Mouse (Mus musculus): ENCODE measurements around the gene Ulk1. TPM values are rescaled to one million over a fixed set of nuclear protein-coding genes. Genes with fewer than 3 reads are reported as not detected.
A peak's percentile ranks its signal among the peaks of the same experiment; 100 is the strongest.
"Not testable (repeated sequence)": the region's sequence is repeated elsewhere in the genome, so short reads cannot be mapped to it uniquely, and the experiment has no call there.

Ulk1 gene
- polyA plus RNA-seq, 1 experiment from 2014 or later: 17.4 TPM

DNA sequence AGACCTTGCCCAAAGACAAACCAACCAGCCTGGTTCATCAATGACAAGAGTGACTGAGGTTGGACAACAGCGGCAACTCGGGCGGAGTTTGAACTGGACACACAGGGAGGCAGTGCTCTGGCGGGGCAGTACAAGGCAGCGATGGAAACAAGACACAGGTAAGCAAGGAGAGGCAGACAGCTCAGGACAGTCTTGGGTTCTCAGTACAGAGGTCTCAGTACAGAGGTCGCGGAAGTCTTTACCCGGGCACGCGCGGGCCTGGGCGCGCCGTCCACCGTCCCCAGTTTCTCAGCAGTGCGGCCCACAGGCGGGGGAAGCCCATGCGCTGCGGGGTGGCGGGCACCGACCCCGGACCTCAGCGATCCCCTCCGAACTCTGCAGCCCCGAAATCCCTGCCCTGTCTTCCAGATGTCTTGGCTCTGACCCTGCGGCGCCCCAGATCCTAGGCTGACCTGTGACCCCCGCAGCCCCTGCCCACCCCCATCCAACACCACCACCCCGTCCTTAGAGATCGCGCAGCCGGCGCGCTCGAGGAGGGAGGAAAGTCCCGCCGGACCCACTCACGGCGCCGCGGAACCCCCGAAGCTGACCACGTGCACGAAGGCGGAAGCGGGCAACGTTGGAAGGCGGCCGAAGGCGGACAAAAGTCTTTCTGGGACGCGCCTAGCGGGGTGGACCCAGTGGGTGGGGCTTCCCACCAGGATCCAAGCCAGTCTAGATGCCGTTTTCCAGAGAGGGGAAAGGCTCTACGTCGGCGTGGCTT, 29.7 kb downstream of the Ulk1 start, which contains the start of gene Pus1:
Gene Pus1, minus strand, starts transcription at position 662 of the 763 bp plus-strand sequence.
- ATAC-seq (ENCODE audit: insufficient number of reproducible peaks, low FRiP score): peak; percentile 87
- H3K36me3 ChIP-seq: peaks cover 39% of the 10 kb centered on the region
- H3K4me2 ChIP-seq: peak within 1 kb of the TSS; percentile 98
- WGBS: under 1% methylated on average over 57 of the region's 57 CpGs
- peak within 1 kb of the TSS; percentile 98 for H3K4me3 ChIP-seq
- peak within 1 kb of the TSS; percentile 56 for H3K27ac ChIP-seq (ENCODE audit: poor library complexity, severe bottlenecking)
- peaks cover 16% of the 10 kb centered on the region for H3K4me1 ChIP-seq (replicated peaks)
- H3K27me3 ChIP-seq (replicated peaks): no peaks in the 10 kb centered on the region
- peak within 1 kb of the TSS; percentile 95 for H3K9ac ChIP-seq
- no peaks in the 10 kb centered on the region for H3K9me3 ChIP-seq (replicated peaks)

DNA sequence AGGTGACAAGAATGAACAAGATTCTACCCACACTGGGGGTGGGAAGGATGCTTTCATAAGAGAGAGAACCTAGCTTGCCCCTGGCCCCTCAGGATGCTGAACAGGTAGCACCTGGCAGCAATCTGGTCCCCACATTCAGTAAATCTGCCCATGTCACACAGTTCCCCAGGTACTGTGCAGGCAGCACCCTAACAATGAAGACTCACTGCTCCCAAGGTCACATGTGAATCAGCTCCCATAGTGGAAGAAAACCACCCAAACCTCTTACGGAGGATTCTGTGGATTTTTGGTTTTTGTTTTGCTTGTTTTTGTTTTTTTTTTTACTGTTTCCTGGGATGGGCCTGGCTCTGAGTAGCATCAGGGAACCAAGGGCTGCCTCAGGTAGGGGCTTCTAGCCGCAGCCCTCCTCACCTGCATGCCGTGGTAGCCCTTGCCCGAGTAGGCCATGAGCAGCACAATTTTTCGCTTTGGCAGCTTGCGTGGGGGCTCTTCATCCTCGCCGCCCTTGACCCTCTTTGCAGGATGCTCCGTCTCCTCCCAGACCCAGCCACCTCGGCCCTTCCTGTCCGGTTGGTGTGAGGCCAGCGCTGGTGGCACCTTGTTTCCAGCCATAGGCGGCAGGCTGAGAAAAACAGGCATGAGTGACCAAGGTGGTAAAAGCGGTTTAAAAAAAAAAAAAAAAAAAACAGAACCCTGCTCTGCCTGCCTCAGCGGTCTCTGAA, 30.5 kb downstream of the Ulk1 start:
- Histone ChIP-seq H3K27ac (ENCODE audit: poor library complexity, severe bottlenecking) (no peak overlapping the region), H3K4me1 (replicated peaks) (peaks cover 16% of the 10 kb centered on the region), H3K4me3 (peak overlapping the region; percentile 98), H3K27me3 (replicated peaks) (no peaks in the 10 kb centered on the region), H3K9me3 (replicated peaks) (no peaks in the 10 kb centered on the region), H3K36me3 (peaks cover 42% of the 10 kb centered on the region), H3K9ac (peak overlapping the region; percentile 95), H3K4me2 (peak overlapping the region; percentile 98)
- 17% methylated on average over 15 of the region's 15 CpGs for WGBS
- ATAC-seq (ENCODE audit: insufficient number of reproducible peaks, low FRiP score): no peak

DNA sequence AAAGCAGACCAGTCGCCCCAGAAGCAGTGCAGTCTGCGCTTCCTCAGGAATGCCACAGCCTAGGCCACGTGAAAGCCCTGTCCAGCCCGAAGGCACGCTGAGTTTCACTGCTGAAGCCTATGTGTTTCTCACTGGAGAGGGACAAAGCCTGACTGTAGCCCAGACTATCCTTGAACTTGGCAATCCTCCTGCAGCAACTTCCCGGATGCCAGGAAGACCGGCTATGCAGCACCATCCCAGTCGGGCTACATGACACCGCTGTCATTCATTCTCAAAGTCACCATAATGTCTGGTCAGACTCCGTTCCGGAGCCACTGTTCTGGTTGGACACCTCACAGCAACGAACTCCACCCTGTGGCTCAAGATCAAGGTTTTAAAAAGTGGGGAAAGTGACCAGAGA, 31.6 kb downstream of the Ulk1 start:
- no peak overlapping the region for H3K4me2 ChIP-seq
- ATAC-seq (ENCODE audit: insufficient number of reproducible peaks, low FRiP score): no peak
- H3K4me1 ChIP-seq (replicated peaks): peaks cover 16% of the 10 kb centered on the region
- H3K27ac ChIP-seq (ENCODE audit: poor library complexity, severe bottlenecking): no peak overlapping the region
- no peaks in the 10 kb centered on the region for H3K9me3 ChIP-seq (replicated peaks)
- WGBS: 91% methylated on average over 12 of the region's 12 CpGs
- H3K36me3 ChIP-seq: peaks cover 53% of the 10 kb centered on the region
- no peaks in the 10 kb centered on the region for H3K27me3 ChIP-seq (replicated peaks)
- no peak overlapping the region for H3K4me3 ChIP-seq
- no peak overlapping the region for H3K9ac ChIP-seq

DNA sequence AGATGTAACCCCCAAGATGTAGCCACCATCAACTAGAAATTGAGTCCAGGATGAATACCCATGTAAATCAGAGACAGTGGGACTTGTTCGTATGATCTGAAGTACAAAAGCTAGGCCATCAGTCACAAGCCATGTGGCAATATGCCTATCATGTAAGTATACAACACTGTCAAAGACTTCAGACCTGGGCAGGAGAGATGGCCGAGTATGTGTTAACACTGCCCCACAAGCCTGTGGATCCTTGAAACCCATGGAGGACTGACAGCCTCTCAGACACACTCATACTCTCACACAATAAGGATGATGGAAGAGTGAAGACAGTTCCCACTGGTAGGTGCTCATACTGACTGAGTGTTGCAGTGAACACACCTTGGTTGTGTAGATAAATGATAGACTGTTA, 33.8 kb downstream of the Ulk1 start:
- Histone ChIP-seq H3K27me3 (replicated peaks) (no peaks in the 10 kb centered on the region), H3K27ac (ENCODE audit: poor library complexity, severe bottlenecking) (no peak overlapping the region), H3K4me1 (replicated peaks) (peaks cover 15% of the 10 kb centered on the region), H3K9me3 (replicated peaks) (no peaks in the 10 kb centered on the region), H3K4me2 (no peak overlapping the region), H3K9ac (no peak overlapping the region), H3K36me3 (peaks cover 58% of the 10 kb centered on the region), H3K4me3 (no peak overlapping the region)
- 82% methylated on average over 2 of the region's 2 CpGs for WGBS
- ATAC-seq (ENCODE audit: insufficient number of reproducible peaks, low FRiP score): no peak

DNA sequence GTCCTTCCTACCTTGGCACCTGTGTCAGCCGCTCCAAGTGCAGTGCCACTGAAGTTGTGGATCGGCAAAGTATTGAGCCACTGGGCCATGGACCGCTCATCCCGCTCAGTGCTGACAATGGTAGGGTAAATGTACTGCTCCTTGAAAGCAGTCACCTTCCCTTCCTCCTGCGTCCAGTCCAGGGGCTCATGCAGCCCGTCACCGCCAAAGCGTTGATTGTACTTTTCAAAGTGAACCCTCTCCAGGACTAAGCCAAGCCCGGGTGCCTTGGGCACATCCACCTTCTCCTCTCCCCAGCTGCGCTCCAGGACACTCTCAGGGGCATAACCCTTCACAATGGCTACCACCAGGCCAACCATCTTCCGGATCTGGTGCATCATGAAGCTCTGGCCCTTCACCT, 35.4 kb downstream of the Ulk1 start:
- no peak overlapping the region for H3K4me3 ChIP-seq
- WGBS: 91% methylated on average over 11 of the region's 11 CpGs
- no peak overlapping the region for H3K4me2 ChIP-seq
- no peaks in the 10 kb centered on the region for H3K27me3 ChIP-seq (replicated peaks)
- H3K36me3 ChIP-seq: peaks cover 58% of the 10 kb centered on the region
- H3K9ac ChIP-seq: no peak overlapping the region
- peaks cover 8% of the 10 kb centered on the region for H3K4me1 ChIP-seq (replicated peaks)
- H3K27ac ChIP-seq (ENCODE audit: poor library complexity, severe bottlenecking): no peak overlapping the region
- ATAC-seq (ENCODE audit: insufficient number of reproducible peaks, low FRiP score): no peak
- H3K9me3 ChIP-seq (replicated peaks): no peaks in the 10 kb centered on the region

DNA sequence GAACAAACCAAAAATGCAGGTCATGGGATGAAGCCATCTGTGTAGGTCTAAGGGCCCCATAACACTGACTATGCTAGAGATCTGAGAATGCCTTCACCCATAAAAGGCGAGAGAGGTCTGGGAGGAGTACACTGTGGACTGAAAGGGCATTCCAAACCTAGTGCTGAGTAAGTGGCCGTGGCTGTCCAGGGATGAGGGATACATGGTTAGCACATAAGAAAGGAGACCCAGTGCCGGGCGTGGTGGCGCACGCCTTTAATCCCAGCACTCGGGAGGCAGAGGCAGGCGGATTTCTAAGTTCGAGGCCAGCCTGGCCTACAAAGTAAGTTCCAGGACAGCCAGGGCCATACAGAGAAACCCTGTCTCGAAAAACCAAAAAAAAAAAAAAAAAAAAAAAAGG, 37.0 kb downstream of the Ulk1 start:
- H3K4me2 ChIP-seq; H3K27me3 ChIP-seq (replicated peaks); H3K27ac ChIP-seq (ENCODE audit: poor library complexity, severe bottlenecking); H3K9me3 ChIP-seq (replicated peaks); H3K4me3 ChIP-seq; ATAC-seq (ENCODE audit: insufficient number of reproducible peaks, low FRiP score); H3K9ac ChIP-seq: not testable (repeated sequence)
- Histone ChIP-seq H3K4me1 (replicated peaks) (peaks cover 17% of the 10 kb centered on the region), H3K36me3 (peaks cover 52% of the 10 kb centered on the region)
- WGBS: 88% methylated on average over 10 of the region's 10 CpGs

DNA sequence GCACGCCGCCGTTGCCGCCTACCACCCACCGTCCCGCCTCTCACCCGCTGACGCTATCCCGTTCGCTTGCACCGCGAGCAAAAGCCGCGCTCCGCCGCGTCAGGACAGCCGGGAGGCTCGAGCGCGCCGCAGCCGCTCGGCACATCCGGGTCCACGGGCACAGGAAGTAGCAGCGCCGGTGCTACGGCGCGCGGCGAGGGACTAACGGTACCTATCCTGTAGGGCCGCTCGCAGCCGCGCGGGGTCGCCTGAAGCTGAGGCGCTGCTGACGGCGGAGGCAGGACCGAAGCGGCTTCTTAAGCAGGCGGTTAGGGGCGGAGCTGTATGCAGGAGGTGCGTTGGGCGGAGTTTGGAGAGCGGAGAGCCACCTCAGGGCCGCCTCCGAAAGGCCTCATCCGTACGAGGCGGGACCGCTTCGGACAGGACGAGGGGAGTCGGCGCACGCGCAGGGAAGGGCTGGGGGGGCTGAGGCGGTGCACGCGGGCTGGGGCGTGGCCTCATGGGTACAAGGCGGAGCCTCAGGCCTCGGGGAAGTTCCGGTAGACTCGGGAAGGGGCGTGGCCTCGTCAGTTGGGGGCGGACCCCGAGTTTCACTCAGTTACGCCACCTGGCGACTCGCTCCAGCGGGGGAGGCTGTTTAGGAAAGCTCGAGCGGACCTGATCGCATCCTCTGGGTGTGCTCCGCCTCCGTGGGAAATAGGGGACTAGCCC, 39.3 kb downstream of the Ulk1 start, which contains the start of gene Ep400:
Gene Ep400, minus strand, starts transcription at position 270 of the 711 bp plus-strand sequence.
- Histone ChIP-seq H3K9me3 (replicated peaks) (no peaks in the 10 kb centered on the region), H3K4me3 (peak within 1 kb of the TSS; percentile 82), H3K4me1 (replicated peaks) (peaks cover 22% of the 10 kb centered on the region), H3K36me3 (peaks cover 29% of the 10 kb centered on the region), H3K27me3 (replicated peaks) (no peaks in the 10 kb centered on the region), H3K27ac (ENCODE audit: poor library complexity, severe bottlenecking) (peak within 1 kb of the TSS; percentile 96), H3K9ac (peak within 1 kb of the TSS; percentile 88), H3K4me2 (peak within 1 kb of the TSS; percentile 75)
- ATAC-seq (ENCODE audit: insufficient number of reproducible peaks, low FRiP score): peak; percentile 96
- WGBS: 0% methylated on average over 83 of the region's 83 CpGs

DNA sequence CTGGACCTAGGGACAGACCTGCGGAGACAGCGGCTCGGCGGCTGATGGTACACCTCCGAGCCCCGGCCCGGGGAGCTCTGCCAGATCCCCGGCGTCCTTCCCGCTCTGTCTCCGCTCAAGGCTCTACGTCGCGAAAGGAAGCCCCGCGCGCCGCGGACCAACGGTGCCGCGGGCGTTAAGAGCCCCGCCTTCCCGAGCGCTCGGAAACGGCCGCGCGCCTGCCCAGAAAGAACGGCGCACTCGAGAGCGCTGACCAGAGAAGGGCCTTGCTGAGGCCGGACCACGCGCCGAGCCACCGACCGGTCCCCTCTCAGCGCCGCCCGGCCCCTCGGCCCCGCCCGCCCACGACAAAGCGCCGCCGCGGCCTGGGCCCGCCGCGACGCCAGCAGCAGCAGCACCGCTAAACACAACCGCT, 39.9 kb downstream of the Ulk1 start:
- peaks cover 23% of the 10 kb centered on the region for H3K36me3 ChIP-seq
- under 1% methylated on average over 56 of the region's 58 CpGs for WGBS
- ATAC-seq (ENCODE audit: insufficient number of reproducible peaks, low FRiP score): peak; percentile 55

DNA sequence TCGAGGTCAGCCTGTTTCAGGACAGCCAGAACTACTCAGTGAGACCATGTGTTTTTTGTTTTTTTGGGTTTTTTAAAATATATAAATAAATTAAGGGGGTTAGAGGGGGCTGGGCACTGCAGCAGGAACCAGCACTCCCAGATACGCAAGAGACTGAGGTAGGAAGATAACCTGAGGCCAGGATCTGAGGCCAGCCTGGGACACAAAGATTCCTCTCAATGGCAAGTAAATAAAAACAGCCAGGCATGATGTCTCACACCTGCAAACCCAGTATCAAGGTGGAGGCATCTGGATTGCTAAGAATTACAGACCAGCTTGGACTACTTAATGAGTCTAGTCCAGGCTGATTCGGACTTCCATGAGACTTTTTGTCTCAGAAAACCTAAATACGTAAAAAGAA, 40.6 kb downstream of the Ulk1 start:
- Histone ChIP-seq H3K27me3 (replicated peaks) (no peaks in the 10 kb centered on the region), H3K36me3 (peaks cover 15% of the 10 kb centered on the region), H3K4me3 (peak overlapping the region; percentile 82), H3K4me1 (replicated peaks) (peaks cover 22% of the 10 kb centered on the region), H3K9ac (peak overlapping the region; percentile 88), H3K27ac (ENCODE audit: poor library complexity, severe bottlenecking) (no peak overlapping the region), H3K4me2 (peak overlapping the region; percentile 75), H3K9me3 (replicated peaks) (no peaks in the 10 kb centered on the region)
- WGBS: 50% methylated on average over 4 of the region's 4 CpGs
- no peak for ATAC-seq (ENCODE audit: insufficient number of reproducible peaks, low FRiP score)

More for the DNA sequence above, 39.9 kb downstream of the Ulk1 start:
- no peaks in the 10 kb centered on the region for H3K9me3 ChIP-seq (replicated peaks)
- H3K4me2 ChIP-seq: peak overlapping the region; percentile 75
- peak overlapping the region; percentile 82 for H3K4me3 ChIP-seq
- peak overlapping the region; percentile 88 for H3K9ac ChIP-seq
- H3K27me3 ChIP-seq (replicated peaks): no peaks in the 10 kb centered on the region
- H3K4me1 ChIP-seq (replicated peaks): peaks cover 22% of the 10 kb centered on the region
- peak overlapping the region; percentile 96 for H3K27ac ChIP-seq (ENCODE audit: poor library complexity, severe bottlenecking)

DNA sequence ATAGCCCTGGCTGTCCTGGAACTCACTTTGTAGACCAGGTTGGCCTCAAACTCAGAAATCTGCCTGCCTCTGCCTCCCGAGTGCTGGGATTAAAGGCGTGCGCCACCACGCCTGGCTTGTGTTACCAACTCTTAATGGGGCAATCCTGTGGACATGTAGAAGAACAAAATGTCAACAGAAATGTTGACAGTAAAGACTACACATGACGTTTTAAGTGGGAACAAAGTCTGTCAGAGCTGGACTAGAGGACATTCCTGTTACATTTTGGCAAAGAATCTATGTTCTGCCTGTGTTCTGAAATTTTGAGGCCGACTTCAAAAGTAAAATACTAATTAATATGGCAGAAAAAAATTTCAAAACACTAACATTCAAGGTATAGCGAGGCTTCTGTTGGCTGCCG, 46.0 kb downstream of the Ulk1 start:
- Histone ChIP-seq H3K9ac (no peak overlapping the region), H3K4me3 (no peak overlapping the region), H3K4me1 (replicated peaks) (peaks cover 15% of the 10 kb centered on the region), H3K27ac (ENCODE audit: poor library complexity, severe bottlenecking) (no peak overlapping the region), H3K4me2 (no peak overlapping the region), H3K36me3 (no peaks in the 10 kb centered on the region), H3K27me3 (replicated peaks) (no peaks in the 10 kb centered on the region), H3K9me3 (replicated peaks) (no peaks in the 10 kb centered on the region)
- WGBS: 90% methylated on average over 8 of the region's 8 CpGs
- no peak for ATAC-seq (ENCODE audit: insufficient number of reproducible peaks, low FRiP score)

DNA sequence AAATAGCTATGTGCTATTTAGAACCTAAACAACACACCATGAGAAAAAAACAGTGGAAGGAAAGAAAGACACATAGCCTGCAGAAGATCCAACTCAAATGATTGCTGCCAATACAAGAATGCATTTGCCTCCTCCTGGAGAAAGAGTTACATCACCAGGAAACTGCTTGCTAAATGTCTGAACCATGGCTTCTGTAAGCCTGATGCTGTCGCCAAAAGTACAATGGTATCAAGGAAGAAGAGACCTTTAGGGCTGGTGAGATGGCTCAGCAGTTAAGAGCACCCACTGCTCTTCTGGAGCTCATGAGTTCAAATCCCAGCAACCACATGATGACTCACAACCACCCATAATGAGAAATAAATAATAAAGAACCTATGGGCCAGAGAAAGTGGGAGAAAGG, 64.9 kb downstream of the Ulk1 start:
- no peak overlapping the region for H3K9ac ChIP-seq
- no peaks in the 10 kb centered on the region for H3K27me3 ChIP-seq (replicated peaks)
- H3K27ac ChIP-seq (ENCODE audit: poor library complexity, severe bottlenecking): no peak overlapping the region
- peaks cover 20% of the 10 kb centered on the region; the same call in 1 of the 2 replicates for H3K36me3 ChIP-seq
- 68% methylated on average over 1 of the region's 1 CpGs for WGBS
- H3K9me3 ChIP-seq (replicated peaks): no peaks in the 10 kb centered on the region
- H3K4me2 ChIP-seq: no peak overlapping the region
- H3K4me3 ChIP-seq: no peak overlapping the region
- H3K4me1 ChIP-seq (replicated peaks): no peaks in the 10 kb centered on the region
- no peak for ATAC-seq (ENCODE audit: insufficient number of reproducible peaks, low FRiP score)

Data from heart, embryonic 12.5 days (tissue).